Mouse (Mus musculus): ENCODE results near the gene Malsu1. TPM values are rescaled to one million over a fixed set of nuclear protein-coding genes. Genes with fewer than 3 reads are reported as not detected.

The Malsu1 gene
- polyA plus RNA-seq, 1 experiment from 2014 or later: 66.8 TPM

GRCm38 (mm10) chr6:49097596-49098110, 24.1 kb downstream of the Malsu1 start:
- Histone ChIP-seq H3K36me3 (ENCODE audit: control insufficient read depth, insufficient read depth, low read length) (0 out of 2 replicates have a peak, but pooled peaks cover 6% of the 10 kb centered on the region), H3K4me1 (ENCODE audit: control insufficient read depth, insufficient read depth, low read depth, low read length) (peaks cover 11% of the 10 kb centered on the region), H3K9ac (ENCODE audit: low read depth, low read length) (no peak overlapping the region), H3K27me3 (replicated peaks; ENCODE audit: control insufficient read depth, insufficient read depth, low read length) (no peaks in the 10 kb centered on the region), H3K27ac (ENCODE audit: low read depth, low read length) (peak overlapping the region; percentile 50; the same call in 1 of the 2 replicates), H3K4me2 (ENCODE audit: low read length) (peak overlapping the region; percentile 27), H3K4me3 (ENCODE audit: low read length) (no peak overlapping the region), H3K9me3 (ENCODE audit: control insufficient read depth, low read length) (no peaks in the 10 kb centered on the region)
- no peak for ATAC-seq
- WGBS: 58% methylated on average over 5 of the region's 5 CpGs

- Histone ChIP-seq H3K27me3 (replicated peaks; ENCODE audit: control insufficient read depth, insufficient read depth, low read length) (no peaks in the 10 kb centered on the region), H3K27ac (ENCODE audit: low read depth, low read length) (no peak overlapping the region), H3K4me1 (ENCODE audit: control insufficient read depth, insufficient read depth, low read depth, low read length) (peaks cover 11% of the 10 kb centered on the region), H3K9ac (ENCODE audit: low read depth, low read length) (no peak overlapping the region), H3K36me3 (ENCODE audit: control insufficient read depth, insufficient read depth, low read length) (0 out of 2 replicates have a peak, but pooled peaks cover 3% of the 10 kb centered on the region), H3K4me3 (ENCODE audit: low read length) (no peak overlapping the region), H3K9me3 (ENCODE audit: control insufficient read depth, low read length) (no peaks in the 10 kb centered on the region), H3K4me2 (ENCODE audit: low read length) (no peak overlapping the region)
- 90% methylated on average over 1 of the region's 1 CpGs for whole genome bisulfite sequencing
- no peak for ATAC-seq
Measured at GRCm38 (mm10) chr6:49099086-49099485, 25.5 kb downstream of the Malsu1 start.

- Histone ChIP-seq H3K27ac (ENCODE audit: low read depth, low read length) (no peak overlapping the region), H3K9me3 (ENCODE audit: control insufficient read depth, low read length) (no peaks in the 10 kb centered on the region), H3K27me3 (replicated peaks; ENCODE audit: control insufficient read depth, insufficient read depth, low read length) (no peaks in the 10 kb centered on the region), H3K4me1 (ENCODE audit: control insufficient read depth, insufficient read depth, low read depth, low read length) (no peaks in the 10 kb centered on the region), H3K4me3 (ENCODE audit: low read length) (no peak overlapping the region), H3K9ac (ENCODE audit: low read depth, low read length) (no peak overlapping the region), H3K36me3 (ENCODE audit: control insufficient read depth, insufficient read depth, low read length) (peaks cover 4% of the 10 kb centered on the region), H3K4me2 (ENCODE audit: low read length) (no peak overlapping the region)
- no peak for ATAC-seq
- 87% methylated on average over 15 of the region's 15 CpGs for WGBS
Measured at GRCm38 (mm10) chr6:49106746-49107500, 33.3 kb downstream of the Malsu1 start.

- no peak overlapping the region for H3K27ac ChIP-seq (ENCODE audit: low read depth, low read length)
- no peaks in the 10 kb centered on the region for H3K4me1 ChIP-seq (ENCODE audit: control insufficient read depth, insufficient read depth, low read depth, low read length)
- 92% methylated on average over 2 of the region's 2 CpGs for WGBS
- ATAC-seq: no peak
- H3K36me3 ChIP-seq (ENCODE audit: control insufficient read depth, insufficient read depth, low read length): peaks cover 2% of the 10 kb centered on the region
- no peaks in the 10 kb centered on the region for H3K9me3 ChIP-seq (ENCODE audit: control insufficient read depth, low read length)
- no peaks in the 10 kb centered on the region for H3K27me3 ChIP-seq (replicated peaks; ENCODE audit: control insufficient read depth, insufficient read depth, low read length)
- H3K9ac ChIP-seq (ENCODE audit: low read depth, low read length): no peak overlapping the region
- H3K4me2 ChIP-seq (ENCODE audit: low read length): no peak overlapping the region
- H3K4me3 ChIP-seq (ENCODE audit: low read length): no peak overlapping the region
Measured at GRCm38 (mm10) chr6:49109196-49109595, 35.6 kb downstream of the Malsu1 start.

- H3K4me2 ChIP-seq (ENCODE audit: low read length): no peak overlapping the region
- no peak overlapping the region for H3K4me3 ChIP-seq (ENCODE audit: low read length)
- WGBS: 76% methylated on average over 7 of the region's 7 CpGs
- no peaks in the 10 kb centered on the region for H3K4me1 ChIP-seq (ENCODE audit: control insufficient read depth, insufficient read depth, low read depth, low read length)
- no peak overlapping the region for H3K27ac ChIP-seq (ENCODE audit: low read depth, low read length)
- H3K36me3 ChIP-seq (ENCODE audit: control insufficient read depth, insufficient read depth, low read length): no peaks in the 10 kb centered on the region
- H3K9ac ChIP-seq (ENCODE audit: low read depth, low read length): no peak overlapping the region
- H3K27me3 ChIP-seq (replicated peaks; ENCODE audit: control insufficient read depth, insufficient read depth, low read length): no peaks in the 10 kb centered on the region
- no peak for ATAC-seq
- no peaks in the 10 kb centered on the region for H3K9me3 ChIP-seq (ENCODE audit: control insufficient read depth, low read length)
Measured at GRCm38 (mm10) chr6:49113895-49114294, 40.3 kb downstream of the Malsu1 start.

- no peak for ATAC-seq
- Histone ChIP-seq H3K9me3 (ENCODE audit: control insufficient read depth, low read length) (no peaks in the 10 kb centered on the region), H3K4me2 (ENCODE audit: low read length) (no peak overlapping the region), H3K27me3 (replicated peaks; ENCODE audit: control insufficient read depth, insufficient read depth, low read length) (no peaks in the 10 kb centered on the region), H3K9ac (ENCODE audit: low read depth, low read length) (no peak overlapping the region), H3K4me1 (ENCODE audit: control insufficient read depth, insufficient read depth, low read depth, low read length) (no peaks in the 10 kb centered on the region), H3K4me3 (ENCODE audit: low read length) (no peak overlapping the region), H3K27ac (ENCODE audit: low read depth, low read length) (no peak overlapping the region), H3K36me3 (ENCODE audit: control insufficient read depth, insufficient read depth, low read length) (no peaks in the 10 kb centered on the region)
- 91% methylated on average over 6 of the region's 6 CpGs for WGBS
Measured at GRCm38 (mm10) chr6:49114457-49114856, 40.9 kb downstream of the Malsu1 start.

- no peaks in the 10 kb centered on the region; the same call in 1 of the 2 replicates for H3K4me1 ChIP-seq (ENCODE audit: control insufficient read depth, insufficient read depth, low read depth, low read length)
- no peak overlapping the region for H3K4me3 ChIP-seq (ENCODE audit: low read length)
- no peak overlapping the region for H3K27ac ChIP-seq (ENCODE audit: low read depth, low read length)
- 73% methylated on average over 5 of the region's 5 CpGs for WGBS
- no peaks in the 10 kb centered on the region for H3K9me3 ChIP-seq (ENCODE audit: control insufficient read depth, low read length)
- no peak overlapping the region for H3K9ac ChIP-seq (ENCODE audit: low read depth, low read length)
- no peaks in the 10 kb centered on the region for H3K27me3 ChIP-seq (replicated peaks; ENCODE audit: control insufficient read depth, insufficient read depth, low read length)
- no peaks in the 10 kb centered on the region for H3K36me3 ChIP-seq (ENCODE audit: control insufficient read depth, insufficient read depth, low read length)
- no peak for ATAC-seq
- no peak overlapping the region for H3K4me2 ChIP-seq (ENCODE audit: low read length)
Measured at GRCm38 (mm10) chr6:49115550-49115949, 42.0 kb downstream of the Malsu1 start.

GRCm38 (mm10) chr6:49116241-49116640, 42.6 kb downstream of the Malsu1 start:
- no peak for ATAC-seq
- H3K4me1 ChIP-seq (ENCODE audit: control insufficient read depth, insufficient read depth, low read depth, low read length): no peaks in the 10 kb centered on the region; the same call in 1 of the 2 replicates
- 92% methylated on average over 8 of the region's 8 CpGs for WGBS

GRCm38 (mm10) chr6:49118446-49118845, 44.9 kb downstream of the Malsu1 start:
- H3K27me3 ChIP-seq (replicated peaks; ENCODE audit: control insufficient read depth, insufficient read depth, low read length): no peaks in the 10 kb centered on the region
- 0 out of 2 replicates have a peak, but pooled peaks cover 3% of the 10 kb centered on the region for H3K9me3 ChIP-seq (ENCODE audit: control insufficient read depth, low read length)
- H3K36me3 ChIP-seq (ENCODE audit: control insufficient read depth, insufficient read depth, low read length): no peaks in the 10 kb centered on the region
- no peak overlapping the region for H3K4me3 ChIP-seq (ENCODE audit: low read length)
- no peak overlapping the region for H3K4me2 ChIP-seq (ENCODE audit: low read length)
- H3K4me1 ChIP-seq (ENCODE audit: control insufficient read depth, insufficient read depth, low read depth, low read length): no peaks in the 10 kb centered on the region; the same call in 1 of the 2 replicates
- no peak for ATAC-seq
- no peak overlapping the region for H3K9ac ChIP-seq (ENCODE audit: low read depth, low read length)
- WGBS: 84% methylated on average over 8 of the region's 8 CpGs
- no peak overlapping the region for H3K27ac ChIP-seq (ENCODE audit: low read depth, low read length)

More at GRCm38 (mm10) chr6:49116241-49116640, 42.6 kb downstream of the Malsu1 start:
- Histone ChIP-seq H3K9ac (ENCODE audit: low read depth, low read length) (no peak overlapping the region), H3K4me3 (ENCODE audit: low read length) (no peak overlapping the region), H3K27me3 (replicated peaks; ENCODE audit: control insufficient read depth, insufficient read depth, low read length) (no peaks in the 10 kb centered on the region), H3K27ac (ENCODE audit: low read depth, low read length) (no peak overlapping the region), H3K9me3 (ENCODE audit: control insufficient read depth, low read length) (no peaks in the 10 kb centered on the region), H3K36me3 (ENCODE audit: control insufficient read depth, insufficient read depth, low read length) (no peaks in the 10 kb centered on the region), H3K4me2 (ENCODE audit: low read length) (no peak overlapping the region)

Data from hindbrain, embryonic 16.5 days (tissue).